Mouse (Mus musculus): ENCODE measurements around the gene Plau. TPM values are rescaled to one million over a fixed set of nuclear protein-coding genes. Genes with fewer than 3 reads are reported as not detected.

Gene Plau
- polyA plus RNA-seq, 1 experiment from 2014 or later: 0.88 TPM

DNA sequence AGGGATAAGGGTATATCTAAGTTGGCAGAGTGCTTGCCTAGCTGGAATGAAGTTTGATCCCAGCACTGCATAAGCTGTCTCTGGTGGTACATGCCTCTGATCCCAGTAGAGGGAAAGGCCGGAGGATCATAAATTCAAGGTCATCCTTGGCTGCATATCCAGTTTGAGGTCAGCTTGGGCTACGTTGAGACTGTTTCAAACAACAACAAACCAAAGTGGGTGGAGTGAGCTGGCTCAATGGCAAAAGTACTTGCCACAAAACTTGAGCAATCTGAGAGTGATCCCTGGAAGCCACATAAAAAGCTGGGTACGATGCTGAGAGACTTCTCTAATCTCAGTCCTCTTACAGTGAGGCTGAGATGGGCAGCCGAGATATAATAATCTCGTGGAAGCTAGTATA lies 25.1 kb downstream of the Plau start:
- Histone ChIP-seq H3K9ac (ENCODE audit: low read depth, low read length) (no peak overlapping the region), H3K9me3 (ENCODE audit: control insufficient read depth, low read length) (no peaks in the 10 kb centered on the region), H3K4me2 (no peak overlapping the region), H3K27ac (ENCODE audit: low read depth, low read length) (no peak overlapping the region), H3K4me3 (ENCODE audit: low read depth, low read length) (no peak overlapping the region), H3K36me3 (ENCODE audit: control insufficient read depth, insufficient read depth, low read length) (no peaks in the 10 kb centered on the region), H3K4me1 (replicated peaks; ENCODE audit: control insufficient read depth, insufficient read depth, low read length) (no peaks in the 10 kb centered on the region), H3K27me3 (replicated peaks; ENCODE audit: control insufficient read depth, insufficient read depth, low read length) (no peaks in the 10 kb centered on the region)
- 64% methylated on average over 5 of the region's 5 CpGs for WGBS
- no peak for DNase-seq (ENCODE audit: low spot score)
- no peak for ATAC-seq (replicated peaks; ENCODE audit: low FRiP score)

GRCm38 (mm10) chr14:20863306-20864065 lies 27.0 kb downstream of the Plau start:
- DNase-seq (ENCODE audit: low spot score) (no peak), ATAC-seq (replicated peaks; ENCODE audit: low FRiP score) (no peak)
- no peak overlapping the region for H3K4me2 ChIP-seq
- no peak overlapping the region; the same call in 1 of the 2 replicates for H3K27ac ChIP-seq (ENCODE audit: low read depth, low read length)
- no peaks in the 10 kb centered on the region for H3K9me3 ChIP-seq (ENCODE audit: control insufficient read depth, low read length)
- H3K9ac ChIP-seq (ENCODE audit: low read depth, low read length): no peak overlapping the region
- H3K36me3 ChIP-seq (ENCODE audit: control insufficient read depth, insufficient read depth, low read length): no peaks in the 10 kb centered on the region
- H3K27me3 ChIP-seq (replicated peaks; ENCODE audit: control insufficient read depth, insufficient read depth, low read length): no peaks in the 10 kb centered on the region
- H3K4me1 ChIP-seq (replicated peaks; ENCODE audit: control insufficient read depth, insufficient read depth, low read length): no peaks in the 10 kb centered on the region
- WGBS: 74% methylated on average over 6 of the region's 6 CpGs
- H3K4me3 ChIP-seq (ENCODE audit: low read depth, low read length): no peak overlapping the region

DNA sequence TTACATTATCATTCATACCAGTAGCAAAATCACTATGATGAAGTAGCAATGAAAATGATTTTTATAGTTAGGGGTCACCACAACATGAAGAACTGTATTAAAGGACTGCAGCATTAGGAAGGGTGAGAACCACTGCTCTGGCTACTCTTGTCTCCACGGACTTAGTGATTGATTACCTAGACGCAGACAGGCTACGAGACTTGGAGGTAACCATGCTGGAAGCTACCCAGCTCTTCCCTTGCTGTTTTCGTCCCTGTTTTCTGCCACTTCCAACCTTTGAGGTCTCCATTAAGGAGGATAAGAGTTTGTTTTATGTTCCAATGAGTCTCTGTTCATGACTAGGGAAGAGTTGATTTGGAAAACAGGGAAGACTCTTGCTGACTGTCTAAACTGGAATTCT lies 27.7 kb downstream of the Plau start:
- Histone ChIP-seq H3K9ac (ENCODE audit: low read depth, low read length) (no peak overlapping the region), H3K4me1 (replicated peaks; ENCODE audit: control insufficient read depth, insufficient read depth, low read length) (no peaks in the 10 kb centered on the region), H3K36me3 (ENCODE audit: control insufficient read depth, insufficient read depth, low read length) (no peaks in the 10 kb centered on the region), H3K27me3 (replicated peaks; ENCODE audit: control insufficient read depth, insufficient read depth, low read length) (no peaks in the 10 kb centered on the region), H3K4me2 (no peak overlapping the region), H3K27ac (ENCODE audit: low read depth, low read length) (no peak overlapping the region), H3K4me3 (ENCODE audit: low read depth, low read length) (no peak overlapping the region), H3K9me3 (ENCODE audit: control insufficient read depth, low read length) (no peaks in the 10 kb centered on the region)
- DNase-seq (ENCODE audit: low spot score): no peak
- no peak for ATAC-seq (replicated peaks; ENCODE audit: low FRiP score)
- WGBS: 57% methylated on average over 4 of the region's 4 CpGs

DNA sequence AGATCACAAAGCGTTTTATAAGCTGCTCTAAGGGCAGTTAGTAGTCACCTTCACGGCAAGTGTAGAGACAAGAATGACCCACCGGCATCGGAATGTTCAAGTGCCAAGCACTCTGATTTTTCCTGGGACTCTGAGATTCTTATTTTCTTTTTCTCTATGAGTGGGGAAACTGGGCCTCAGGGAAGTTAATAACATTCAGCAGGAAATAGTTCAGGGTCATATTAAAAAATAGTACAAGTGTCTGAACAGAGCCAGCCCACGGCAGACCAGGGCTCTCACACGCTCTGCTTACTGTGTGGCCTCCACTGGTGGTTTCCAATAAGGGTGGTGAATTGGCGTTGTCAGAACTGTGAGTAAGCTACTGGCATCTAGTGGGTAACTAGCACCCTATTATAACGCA lies 29.1 kb downstream of the Plau start:
- H3K36me3 ChIP-seq (ENCODE audit: control insufficient read depth, insufficient read depth, low read length): no peaks in the 10 kb centered on the region
- H3K4me2 ChIP-seq: no peak overlapping the region
- no peak overlapping the region for H3K9ac ChIP-seq (ENCODE audit: low read depth, low read length)
- no peaks in the 10 kb centered on the region for H3K27me3 ChIP-seq (replicated peaks; ENCODE audit: control insufficient read depth, insufficient read depth, low read length)
- no peaks in the 10 kb centered on the region for H3K9me3 ChIP-seq (ENCODE audit: control insufficient read depth, low read length)
- H3K4me1 ChIP-seq (replicated peaks; ENCODE audit: control insufficient read depth, insufficient read depth, low read length): no peaks in the 10 kb centered on the region
- DNase-seq (ENCODE audit: low spot score): no peak
- no peak overlapping the region for H3K4me3 ChIP-seq (ENCODE audit: low read depth, low read length)
- H3K27ac ChIP-seq (ENCODE audit: low read depth, low read length): no peak overlapping the region
- 88% methylated on average over 8 of the region's 8 CpGs for WGBS
- no peak for ATAC-seq (replicated peaks; ENCODE audit: low FRiP score)

GRCm38 (mm10) chr14:20866365-20866764 lies 29.9 kb downstream of the Plau start:
- Histone ChIP-seq H3K4me3 (ENCODE audit: low read depth, low read length) (no peak overlapping the region), H3K27me3 (replicated peaks; ENCODE audit: control insufficient read depth, insufficient read depth, low read length) (no peaks in the 10 kb centered on the region), H3K27ac (ENCODE audit: low read depth, low read length) (no peak overlapping the region), H3K36me3 (ENCODE audit: control insufficient read depth, insufficient read depth, low read length) (no peaks in the 10 kb centered on the region), H3K4me1 (replicated peaks; ENCODE audit: control insufficient read depth, insufficient read depth, low read length) (no peaks in the 10 kb centered on the region), H3K9ac (ENCODE audit: low read depth, low read length) (no peak overlapping the region), H3K9me3 (ENCODE audit: control insufficient read depth, low read length) (no peaks in the 10 kb centered on the region), H3K4me2 (no peak overlapping the region)
- WGBS: 82% methylated on average over 7 of the region's 7 CpGs
- no peak for DNase-seq (ENCODE audit: low spot score)
- ATAC-seq (replicated peaks; ENCODE audit: low FRiP score): no peak

DNA sequence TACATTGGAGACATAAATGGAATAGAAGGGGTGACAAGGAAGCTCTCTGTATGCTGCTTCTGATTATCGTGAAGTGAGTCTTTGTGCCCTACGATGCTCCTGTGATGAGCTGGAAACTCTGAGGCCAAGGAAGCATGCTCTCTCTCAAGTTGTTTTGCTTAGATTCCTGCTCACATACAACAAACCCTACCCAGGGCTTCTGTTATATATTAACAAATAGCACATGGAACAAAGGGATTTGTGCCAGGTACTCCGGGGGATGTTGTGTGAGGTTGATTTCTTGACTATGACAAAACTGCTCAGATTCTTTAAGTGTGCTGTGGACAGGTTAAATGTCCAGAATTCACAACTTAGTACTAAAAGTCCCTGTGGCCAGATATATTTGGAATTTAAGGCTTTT lies 33.6 kb downstream of the Plau start:
- no peak for ATAC-seq (replicated peaks; ENCODE audit: low FRiP score)
- Histone ChIP-seq H3K4me3 (ENCODE audit: low read depth, low read length) (no peak overlapping the region), H3K9ac (ENCODE audit: low read depth, low read length) (no peak overlapping the region), H3K4me1 (replicated peaks; ENCODE audit: control insufficient read depth, insufficient read depth, low read length) (0 out of 2 replicates have a peak, but pooled peaks cover 5% of the 10 kb centered on the region), H3K27ac (ENCODE audit: low read depth, low read length) (no peak overlapping the region), H3K36me3 (ENCODE audit: control insufficient read depth, insufficient read depth, low read length) (no peaks in the 10 kb centered on the region), H3K27me3 (replicated peaks; ENCODE audit: control insufficient read depth, insufficient read depth, low read length) (no peaks in the 10 kb centered on the region), H3K4me2 (no peak overlapping the region), H3K9me3 (ENCODE audit: control insufficient read depth, low read length) (no peaks in the 10 kb centered on the region)
- 91% methylated on average over 3 of the region's 3 CpGs for WGBS
- no peak for DNase-seq (ENCODE audit: low spot score)

- H3K36me3 ChIP-seq (ENCODE audit: control insufficient read depth, insufficient read depth, low read length): no peaks in the 10 kb centered on the region
- 0 out of 2 replicates have a peak, but pooled peaks cover 5% of the 10 kb centered on the region for H3K4me1 ChIP-seq (replicated peaks; ENCODE audit: control insufficient read depth, insufficient read depth, low read length)
- DNase-seq (ENCODE audit: low spot score) (no peak), ATAC-seq (replicated peaks; ENCODE audit: low FRiP score) (no peak)
- H3K4me3 ChIP-seq (ENCODE audit: low read depth, low read length): no peak overlapping the region
- WGBS: 81% methylated on average over 1 of the region's 1 CpGs
- H3K9me3 ChIP-seq (ENCODE audit: control insufficient read depth, low read length): no peaks in the 10 kb centered on the region
- no peak overlapping the region for H3K4me2 ChIP-seq
- H3K27ac ChIP-seq (ENCODE audit: low read depth, low read length): no peak overlapping the region
- H3K9ac ChIP-seq (ENCODE audit: low read depth, low read length): no peak overlapping the region
- no peaks in the 10 kb centered on the region for H3K27me3 ChIP-seq (replicated peaks; ENCODE audit: control insufficient read depth, insufficient read depth, low read length)
Measured at GRCm38 (mm10) chr14:20871495-20871894, 35.0 kb downstream of the Plau start.

GRCm38 (mm10) chr14:20873307-20873706 lies 36.8 kb downstream of the Plau start:
- ATAC-seq (replicated peaks; ENCODE audit: low FRiP score): peak; percentile 67

GRCm38 (mm10) chr14:20873931-20874330 lies 37.5 kb downstream of the Plau start:
- ATAC-seq (replicated peaks; ENCODE audit: low FRiP score): peak; percentile 53
- Histone ChIP-seq H3K9me3 (ENCODE audit: control insufficient read depth, low read length) (no peaks in the 10 kb centered on the region), H3K4me1 (replicated peaks; ENCODE audit: control insufficient read depth, insufficient read depth, low read length) (0 out of 2 replicates have a peak, but pooled peaks cover 5% of the 10 kb centered on the region), H3K36me3 (ENCODE audit: control insufficient read depth, insufficient read depth, low read length) (no peaks in the 10 kb centered on the region), H3K9ac (ENCODE audit: low read depth, low read length) (peak overlapping the region; percentile 13; the same call in 1 of the 2 replicates), H3K27me3 (replicated peaks; ENCODE audit: control insufficient read depth, insufficient read depth, low read length) (no peaks in the 10 kb centered on the region), H3K27ac (ENCODE audit: low read depth, low read length) (no peak overlapping the region), H3K4me2 (peak overlapping the region; percentile 36), H3K4me3 (ENCODE audit: low read depth, low read length) (no peak overlapping the region)
- DNase-seq (ENCODE audit: low spot score): no peak
- WGBS: 15% methylated on average over 6 of the region's 6 CpGs

More at GRCm38 (mm10) chr14:20873307-20873706, 36.8 kb downstream of the Plau start:
- no peaks in the 10 kb centered on the region for H3K36me3 ChIP-seq (ENCODE audit: control insufficient read depth, insufficient read depth, low read length)
- no peaks in the 10 kb centered on the region for H3K27me3 ChIP-seq (replicated peaks; ENCODE audit: control insufficient read depth, insufficient read depth, low read length)
- peak overlapping the region; percentile 13; the same call in 1 of the 2 replicates for H3K9ac ChIP-seq (ENCODE audit: low read depth, low read length)
- WGBS: 3% methylated on average over 8 of the region's 8 CpGs
- H3K4me3 ChIP-seq (ENCODE audit: low read depth, low read length): no peak overlapping the region
- no peaks in the 10 kb centered on the region for H3K9me3 ChIP-seq (ENCODE audit: control insufficient read depth, low read length)
- H3K27ac ChIP-seq (ENCODE audit: low read depth, low read length): no peak overlapping the region
- peak; percentile 78 for DNase-seq (ENCODE audit: low spot score)
- 0 out of 2 replicates have a peak, but pooled peaks cover 5% of the 10 kb centered on the region for H3K4me1 ChIP-seq (replicated peaks; ENCODE audit: control insufficient read depth, insufficient read depth, low read length)
- H3K4me2 ChIP-seq: peak overlapping the region; percentile 36
